Mouse (Mus musculus): ENCODE data around the gene Slc39a11. TPM values are rescaled to one million over a fixed set of nuclear protein-coding genes. Genes with fewer than 3 reads are reported as not detected.

Slc39a11 gene
- total and polyA plus RNA-seq, 3 experiments: 43.2 to 54.4 (median 51.0) TPM

DNA sequence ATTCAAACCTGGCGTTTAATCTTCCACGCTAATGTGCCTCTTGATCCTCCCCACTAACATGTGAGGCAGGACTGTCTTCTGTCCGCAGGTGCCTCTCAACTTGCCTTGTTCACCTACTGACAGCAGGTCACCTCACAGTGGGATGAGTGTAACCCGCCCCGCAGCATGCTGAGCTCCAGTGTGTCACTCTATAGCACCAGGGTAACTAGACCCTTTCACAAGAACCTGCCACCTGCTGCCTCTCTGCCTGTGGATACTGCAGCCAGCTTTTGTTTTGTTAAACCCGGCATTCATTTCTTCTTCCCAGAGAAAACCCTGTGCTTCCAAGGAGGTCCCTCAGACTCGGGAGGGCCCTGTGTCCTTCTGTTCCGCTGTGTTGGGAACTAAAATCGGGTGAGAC lies 316.3 kb downstream of the Slc39a11 start:
- Histone ChIP-seq H3K4me2 (ENCODE audit: insufficient read depth, low read depth, poor library complexity, severe bottlenecking) (no peak overlapping the region), H3K36me3 (replicated peaks in 1 of 2; ENCODE audit: control insufficient read depth in 1 of 2, insufficient read depth in 1 of 2, low read length in 1 of 2) (peaks cover 0 to 45% of the 10 kb centered on the region in 2 experiments), H3K4me3 (replicated peaks in 1 of 3; ENCODE audit: low read depth in 2 of 3, low read length in 2 of 3, poor library complexity in 1 of 3) (no peak overlapping the region), H3K4me1 (ENCODE audit: control insufficient read depth in 1 of 2, insufficient read depth in 2 of 2) (peaks cover 0 to 20% of the 10 kb centered on the region in 2 experiments; a peak in 2 of 4 replicates), H3K9ac (ENCODE audit: insufficient read depth, low read depth) (no peak overlapping the region), H3K27me3 (replicated peaks) (no peaks in the 10 kb centered on the region), H3K27ac (ENCODE audit: insufficient read depth, low read depth) (no peak overlapping the region), H3K79me2 (replicated peaks; ENCODE audit: control insufficient read depth, extremely low read depth, insufficient read depth, poor library complexity, severe bottlenecking) (no peaks in the 10 kb centered on the region), H3K9me3 (replicated peaks; ENCODE audit: low read length) (no peaks in the 10 kb centered on the region)
- TF ChIP-seq E2F4 (IDR thresholded peaks at IDR 0.05; ENCODE audit: insufficient replicate concordance, low read depth, low read length) (no peak), JUND (conservative IDR thresholded peaks at IDR 0.05; ENCODE audit: low read depth, low read length) (no peak), RAD21 (IDR thresholded peaks at IDR 0.05; ENCODE audit: low read depth, low read length) (no peak), ZKSCAN1 (IDR thresholded peaks at IDR 0.05; ENCODE audit: borderline replicate concordance, low read depth, low read length) (no peak), MEF2A (IDR thresholded peaks at IDR 0.05; ENCODE audit: borderline replicate concordance, low read depth, low read length) (no peak), MXI1 (IDR thresholded peaks at IDR 0.05; ENCODE audit: low read depth, low read length) (no peak), HCFC1 (IDR thresholded peaks at IDR 0.05; ENCODE audit: low read depth, low read length) (no peak), NRF1 (IDR thresholded peaks at IDR 0.05; ENCODE audit: low read depth, low read length) (no peak)
- DNase-seq (ENCODE audit: extremely low read depth): no peak
- dilution Hi-C loops (cut with MboI; ENCODE audit: extremely low pct_ligation_motif_present, extremely low pct_unique_long_range_greater_than_20kb, low sequenced_read_pairs) (no loop called here), in situ Hi-C loops (cut with MboI; ENCODE audit: low pct_ligation_motif_present, low pct_unique_long_range_greater_than_20kb, low sequenced_read_pairs) (no loop called here)

DNA sequence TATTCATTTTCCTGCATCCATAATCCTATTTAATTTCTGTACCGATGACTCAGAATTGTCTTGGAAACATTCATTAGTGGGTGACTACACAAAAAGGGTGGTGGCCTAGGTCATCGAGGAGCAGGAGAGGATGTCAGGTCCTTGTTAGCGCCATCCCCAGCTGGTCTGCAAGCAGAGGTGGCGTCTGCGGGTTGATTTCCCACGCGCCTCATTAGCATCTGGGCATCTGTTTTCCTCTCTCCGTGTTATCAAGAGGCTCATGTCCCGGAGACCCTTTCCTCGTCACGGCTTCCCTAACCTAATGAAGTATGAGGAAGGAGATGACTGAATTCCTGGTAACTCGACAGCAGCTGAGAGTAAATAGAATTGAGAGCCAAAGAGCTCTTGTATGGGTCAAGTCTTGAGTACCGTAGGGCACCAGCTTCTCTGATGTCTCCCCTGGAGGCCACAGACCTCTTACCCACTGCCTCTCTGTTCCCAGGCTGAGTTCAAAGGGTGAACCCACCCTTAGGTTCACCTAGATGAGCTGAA lies 319.8 kb downstream of the Slc39a11 start:
- DNase-seq (ENCODE audit: extremely low read depth): no peak
- no peak overlapping the region for H3K4me3 ChIP-seq (replicated peaks in 1 of 3; ENCODE audit: low read depth in 2 of 3, low read length in 2 of 3, poor library complexity in 1 of 3)
- dilution Hi-C loops (cut with MboI; ENCODE audit: extremely low pct_ligation_motif_present, extremely low pct_unique_long_range_greater_than_20kb, low sequenced_read_pairs): no loop called here
- in situ Hi-C loops (cut with MboI; ENCODE audit: low pct_ligation_motif_present, low pct_unique_long_range_greater_than_20kb, low sequenced_read_pairs): no loop called here
- no peaks in the 10 kb centered on the region for H3K27me3 ChIP-seq (replicated peaks)
- H3K27ac ChIP-seq (ENCODE audit: insufficient read depth, low read depth): no peak overlapping the region
- H3K4me1 ChIP-seq (ENCODE audit: control insufficient read depth in 1 of 2, insufficient read depth in 2 of 2): peaks cover 3 to 25% of the 10 kb centered on the region in 2 experiments; a peak in 3 of 4 replicates
- no peak overlapping the region for H3K4me2 ChIP-seq (ENCODE audit: insufficient read depth, low read depth, poor library complexity, severe bottlenecking)
- no peaks in the 10 kb centered on the region for H3K9me3 ChIP-seq (replicated peaks; ENCODE audit: low read length)
- no peak overlapping the region for H3K9ac ChIP-seq (ENCODE audit: insufficient read depth, low read depth)
- H3K79me2 ChIP-seq (replicated peaks; ENCODE audit: control insufficient read depth, extremely low read depth, insufficient read depth, poor library complexity, severe bottlenecking): no peaks in the 10 kb centered on the region
- peaks cover 0 to 36% of the 10 kb centered on the region in 2 experiments for H3K36me3 ChIP-seq (replicated peaks in 1 of 2; ENCODE audit: control insufficient read depth in 1 of 2, insufficient read depth in 1 of 2, low read length in 1 of 2)
- TF ChIP-seq RCOR1 (conservative IDR thresholded peaks at IDR 0.05; ENCODE audit: low read depth, low read length): no peak
- TF ChIP-seq CHD2 (IDR thresholded peaks at IDR 0.05; ENCODE audit: low read length): no peak

DNA sequence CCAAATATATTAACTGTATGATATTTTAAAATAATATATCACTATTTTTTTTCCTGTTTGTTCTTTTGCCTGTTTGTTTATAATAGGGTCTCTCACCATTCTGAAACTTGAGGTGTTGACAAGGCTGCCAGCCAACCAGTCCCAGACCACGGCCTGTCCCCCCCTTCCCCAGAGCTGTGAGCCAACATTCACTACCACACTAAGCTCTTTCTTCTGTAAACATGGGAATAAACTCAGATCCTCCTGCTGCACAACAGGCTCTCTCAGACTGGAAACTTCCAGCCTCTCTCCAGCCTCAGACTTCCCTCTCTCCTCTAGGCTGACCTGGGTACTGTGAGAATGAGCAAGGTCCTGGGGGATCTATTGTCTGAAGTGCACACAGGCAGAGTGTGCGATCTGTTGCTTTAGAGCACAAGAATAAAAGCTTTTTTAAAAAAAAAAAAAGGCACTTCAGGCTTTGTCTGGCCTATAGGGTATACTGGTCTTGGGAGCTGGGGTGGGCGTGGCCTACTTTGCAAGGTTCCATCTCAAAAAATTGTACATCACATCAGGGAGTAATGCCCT lies 322.3 kb downstream of the Slc39a11 start:
- no peaks in the 10 kb centered on the region for H3K79me2 ChIP-seq (replicated peaks; ENCODE audit: control insufficient read depth, extremely low read depth, insufficient read depth, poor library complexity, severe bottlenecking)
- H3K4me1 ChIP-seq (ENCODE audit: control insufficient read depth in 1 of 2, insufficient read depth in 2 of 2): peaks cover 3 to 16% of the 10 kb centered on the region in 2 experiments; a peak in 3 of 4 replicates
- H3K36me3 ChIP-seq (replicated peaks in 1 of 2; ENCODE audit: control insufficient read depth in 1 of 2, insufficient read depth in 1 of 2, low read length in 1 of 2): peaks cover 0 to 33% of the 10 kb centered on the region in 2 experiments
- no peaks in the 10 kb centered on the region for H3K27me3 ChIP-seq (replicated peaks)
- H3K4me2 ChIP-seq (ENCODE audit: insufficient read depth, low read depth, poor library complexity, severe bottlenecking): no peak overlapping the region
- no peak overlapping the region for H3K27ac ChIP-seq (ENCODE audit: insufficient read depth, low read depth)
- TF ChIP-seq KAT2A (IDR thresholded peaks at IDR 0.05; ENCODE audit: insufficient replicate concordance, low read length) (no peak), JUN (IDR thresholded peaks at IDR 0.05; ENCODE audit: insufficient read depth, low read depth, low read length) (no peak), JUND (conservative IDR thresholded peaks at IDR 0.05; ENCODE audit: low read depth, low read length) (no peak), IRF4 (IDR thresholded peaks at IDR 0.05; ENCODE audit: low read depth, low read length) (no peak), TCF12 (IDR thresholded peaks at IDR 0.05; ENCODE audit: low read depth, low read length) (no peak), POLR2A (IDR thresholded peaks at IDR 0.05; ENCODE audit: low read depth, low read length) (no peak)
- in situ Hi-C loops (cut with MboI; ENCODE audit: low pct_ligation_motif_present, low pct_unique_long_range_greater_than_20kb, low sequenced_read_pairs) (no loop called here), dilution Hi-C loops (cut with MboI; ENCODE audit: extremely low pct_ligation_motif_present, extremely low pct_unique_long_range_greater_than_20kb, low sequenced_read_pairs) (no loop called here)
- H3K4me3 ChIP-seq (replicated peaks in 1 of 3; ENCODE audit: low read depth in 2 of 3, low read length in 2 of 3, poor library complexity in 1 of 3): no peak overlapping the region
- H3K9ac ChIP-seq (ENCODE audit: insufficient read depth, low read depth): no peak overlapping the region
- no peak for DNase-seq (ENCODE audit: extremely low read depth)
- H3K9me3 ChIP-seq (replicated peaks; ENCODE audit: low read length): no peaks in the 10 kb centered on the region

All from CH12.LX (cell line).